Mouse (Mus musculus): ENCODE measurements at regions not wholly inside any gene's neighbourhood (a gene's known extent, or its start where the extent isn't known, plus 50 kb on each side); places are given as distances from the start of the nearest gene placed in this dataset.
"Not testable (repeated sequence)": the region's sequence is repeated elsewhere in the genome, so short reads cannot be mapped to it uniquely, and the experiment has no call there.

- no peak for ATAC-seq (ENCODE audit: insufficient number of reproducible peaks, insufficient read depth, low FRiP score, low TSS enrichment)
- 70% methylated on average over 2 of the region's 2 CpGs for WGBS
- H3K9me3 ChIP-seq = no peaks in the 10 kb centered on the region
- H3K36me3 ChIP-seq = no peaks in the 10 kb centered on the region
- no peaks in the 10 kb centered on the region for H3K27me3 ChIP-seq
- H3K27ac ChIP-seq = no peak overlapping the region
- H3K9ac ChIP-seq = no peak overlapping the region
- H3K4me2 ChIP-seq (replicated peaks) = no peak overlapping the region
- no peaks in the 10 kb centered on the region for H3K4me1 ChIP-seq
- no peak overlapping the region for H3K4me3 ChIP-seq
Measured at GRCm38 (mm10) chr10:119116843-119117390, 122.9 kb downstream of the Cand1 start.

GRCm38 (mm10) chr10:119115200-119115599, 124.7 kb downstream of the Cand1 start:
- H3K27ac ChIP-seq; H3K36me3 ChIP-seq; H3K4me2 ChIP-seq (replicated peaks); H3K9me3 ChIP-seq; H3K27me3 ChIP-seq; H3K4me3 ChIP-seq; H3K4me1 ChIP-seq; H3K9ac ChIP-seq; ATAC-seq (ENCODE audit: insufficient number of reproducible peaks, insufficient read depth, low FRiP score, low TSS enrichment): not testable (repeated sequence)

- no peaks in the 10 kb centered on the region for H3K4me1 ChIP-seq
- H3K4me3 ChIP-seq = no peak overlapping the region
- H3K27me3 ChIP-seq = no peaks in the 10 kb centered on the region
- WGBS = 62% methylated on average over 10 of the region's 10 CpGs
- no peak overlapping the region for H3K4me2 ChIP-seq (replicated peaks)
- H3K9me3 ChIP-seq = no peaks in the 10 kb centered on the region
- no peak overlapping the region for H3K9ac ChIP-seq
- H3K36me3 ChIP-seq = no peaks in the 10 kb centered on the region
- H3K27ac ChIP-seq = no peak overlapping the region
- ATAC-seq (ENCODE audit: insufficient number of reproducible peaks, insufficient read depth, low FRiP score, low TSS enrichment) = 0 out of 2 replicates have a peak, but pooled peaks have one; percentile 28
Measured at GRCm38 (mm10) chr10:119114653-119115052, 125.2 kb downstream of the Cand1 start.

GRCm38 (mm10) chr10:119111886-119112285, 128.0 kb downstream of the Cand1 start:
- ATAC-seq (ENCODE audit: insufficient number of reproducible peaks, insufficient read depth, low FRiP score, low TSS enrichment) = no peak
- WGBS = 85% methylated on average over 2 of the region's 2 CpGs
- H3K27ac ChIP-seq = no peak overlapping the region

GRCm38 (mm10) chr10:119111409-119111808, 128.4 kb downstream of the Cand1 start:
- WGBS = 63% methylated on average over 3 of the region's 3 CpGs
- no peak for ATAC-seq (ENCODE audit: insufficient number of reproducible peaks, insufficient read depth, low FRiP score, low TSS enrichment)
- Histone ChIP-seq H3K27ac (no peak overlapping the region), H3K4me2 (replicated peaks) (no peak overlapping the region), H3K27me3 (no peaks in the 10 kb centered on the region), H3K4me1 (no peaks in the 10 kb centered on the region), H3K9me3 (no peaks in the 10 kb centered on the region), H3K36me3 (no peaks in the 10 kb centered on the region), H3K9ac (no peak overlapping the region), H3K4me3 (no peak overlapping the region)

More at GRCm38 (mm10) chr10:119111886-119112285, 128.0 kb downstream of the Cand1 start:
- Histone ChIP-seq H3K9me3 (no peaks in the 10 kb centered on the region), H3K27me3 (no peaks in the 10 kb centered on the region), H3K9ac (no peak overlapping the region), H3K36me3 (no peaks in the 10 kb centered on the region), H3K4me1 (no peaks in the 10 kb centered on the region), H3K4me3 (no peak overlapping the region), H3K4me2 (replicated peaks) (no peak overlapping the region)

GRCm38 (mm10) chr10:119110614-119111013, 129.2 kb downstream of the Cand1 start:
- H3K9ac ChIP-seq = no peak overlapping the region
- no peaks in the 10 kb centered on the region for H3K9me3 ChIP-seq
- no peaks in the 10 kb centered on the region for H3K4me1 ChIP-seq
- 40% methylated on average over 5 of the region's 5 CpGs for WGBS
- no peaks in the 10 kb centered on the region for H3K27me3 ChIP-seq
- H3K4me2 ChIP-seq (replicated peaks) = no peak overlapping the region
- no peaks in the 10 kb centered on the region for H3K36me3 ChIP-seq
- H3K4me3 ChIP-seq = no peak overlapping the region
- no peak overlapping the region for H3K27ac ChIP-seq
- ATAC-seq (ENCODE audit: insufficient number of reproducible peaks, insufficient read depth, low FRiP score, low TSS enrichment) = no peak

GRCm38 (mm10) chr10:119109207-119109606, 130.6 kb downstream of the Cand1 start:
- WGBS = 83% methylated on average over 4 of the region's 4 CpGs
- Histone ChIP-seq H3K27me3 (no peaks in the 10 kb centered on the region), H3K9me3 (no peaks in the 10 kb centered on the region), H3K4me2 (replicated peaks) (no peak overlapping the region), H3K36me3 (no peaks in the 10 kb centered on the region), H3K4me3 (no peak overlapping the region), H3K9ac (no peak overlapping the region), H3K27ac (no peak overlapping the region), H3K4me1 (no peaks in the 10 kb centered on the region)
- ATAC-seq (ENCODE audit: insufficient number of reproducible peaks, insufficient read depth, low FRiP score, low TSS enrichment) = no peak

GRCm38 (mm10) chr10:119107728-119108127, 132.1 kb downstream of the Cand1 start:
- Histone ChIP-seq H3K4me1 (no peaks in the 10 kb centered on the region), H3K9ac (no peak overlapping the region), H3K27ac (no peak overlapping the region), H3K4me3 (no peak overlapping the region), H3K27me3 (no peaks in the 10 kb centered on the region), H3K36me3 (no peaks in the 10 kb centered on the region), H3K4me2 (replicated peaks) (no peak overlapping the region), H3K9me3 (no peaks in the 10 kb centered on the region)
- 64% methylated on average over 6 of the region's 6 CpGs for WGBS
- ATAC-seq (ENCODE audit: insufficient number of reproducible peaks, insufficient read depth, low FRiP score, low TSS enrichment) = no peak

GRCm38 (mm10) chr10:119106105-119106504, 133.8 kb downstream of the Cand1 start:
- Histone ChIP-seq H3K27ac (no peak overlapping the region), H3K9ac (no peak overlapping the region), H3K27me3 (no peaks in the 10 kb centered on the region), H3K4me3 (no peak overlapping the region), H3K9me3 (no peaks in the 10 kb centered on the region), H3K4me2 (replicated peaks) (no peak overlapping the region), H3K4me1 (no peaks in the 10 kb centered on the region), H3K36me3 (no peaks in the 10 kb centered on the region)
- ATAC-seq (ENCODE audit: insufficient number of reproducible peaks, insufficient read depth, low FRiP score, low TSS enrichment) = no peak
- 90% methylated on average over 3 of the region's 3 CpGs for WGBS

GRCm38 (mm10) chr10:119105279-119105881, 134.5 kb downstream of the Cand1 start:
- H3K9me3 ChIP-seq = no peaks in the 10 kb centered on the region
- no peaks in the 10 kb centered on the region for H3K36me3 ChIP-seq
- H3K4me2 ChIP-seq (replicated peaks) = no peak overlapping the region
- no peak overlapping the region for H3K9ac ChIP-seq
- WGBS = 73% methylated on average over 7 of the region's 7 CpGs
- H3K4me3 ChIP-seq = no peak overlapping the region
- ATAC-seq (ENCODE audit: insufficient number of reproducible peaks, insufficient read depth, low FRiP score, low TSS enrichment) = no peak
- no peaks in the 10 kb centered on the region for H3K27me3 ChIP-seq
- no peaks in the 10 kb centered on the region for H3K4me1 ChIP-seq
- no peak overlapping the region for H3K27ac ChIP-seq

- ATAC-seq (ENCODE audit: insufficient number of reproducible peaks, insufficient read depth, low FRiP score, low TSS enrichment) = no peak
- H3K9ac ChIP-seq = no peak overlapping the region
- H3K4me2 ChIP-seq (replicated peaks) = no peak overlapping the region
- no peak overlapping the region for H3K4me3 ChIP-seq
- H3K36me3 ChIP-seq = no peaks in the 10 kb centered on the region
- WGBS = 17% methylated on average over 7 of the region's 7 CpGs
- H3K27ac ChIP-seq = no peak overlapping the region
- no peaks in the 10 kb centered on the region for H3K27me3 ChIP-seq
- no peaks in the 10 kb centered on the region for H3K9me3 ChIP-seq
- peaks cover 6% of the 10 kb centered on the region; the same call in 1 of the 2 replicates for H3K4me1 ChIP-seq
Measured at GRCm38 (mm10) chr10:119100511-119100910, 139.3 kb downstream of the Cand1 start.

GRCm38 (mm10) chr10:119099092-119099792, 140.6 kb downstream of the Cand1 start:
- WGBS = 45% methylated on average over 10 of the region's 10 CpGs
- Histone ChIP-seq H3K9ac (peak overlapping the region; percentile 15; the same call in 1 of the 2 replicates), H3K36me3 (no peaks in the 10 kb centered on the region), H3K27ac (no peak overlapping the region), H3K4me2 (replicated peaks) (no peak overlapping the region), H3K9me3 (no peaks in the 10 kb centered on the region), H3K4me1 (peaks cover 6% of the 10 kb centered on the region; the same call in 1 of the 2 replicates), H3K27me3 (no peaks in the 10 kb centered on the region), H3K4me3 (no peak overlapping the region)
- ATAC-seq (ENCODE audit: insufficient number of reproducible peaks, insufficient read depth, low FRiP score, low TSS enrichment) = 0 out of 2 replicates have a peak, but pooled peaks have one; percentile 64

All from embryonic facial prominence, embryonic 12.5 days (tissue).